Mouse (Mus musculus) heart, adult 2 months (tissue): Measurements from ENCODE around the gene Daxx.

ENCODE experiments used
- CTCF ChIP-seq: fragments of 200-600 bp; IDR thresholded peaks from 2 replicates; pipeline ENCODE4 v1.8.1; 2022; ENCODE audit warnings: antibody characterized with exemption, mild to moderate bottlenecking, moderate library complexity
- EP300 ChIP-seq: fragments of 200-500 bp; IDR thresholded peaks from 2 replicates; pipeline ENCODE4 v1.6.1; 2011; ENCODE audit warnings: low read depth, low read length, control low read depth; ENCODE audit not compliant: insufficient read depth
- POLR2A ChIP-seq: fragments of 200-500 bp; IDR thresholded peaks from 2 replicates; pipeline ENCODE4 v1.6.1; 2011; ENCODE audit warnings: mild to moderate bottlenecking, low read depth, low read length, control low read depth; ENCODE audit not compliant: insufficient read depth

DNA sequence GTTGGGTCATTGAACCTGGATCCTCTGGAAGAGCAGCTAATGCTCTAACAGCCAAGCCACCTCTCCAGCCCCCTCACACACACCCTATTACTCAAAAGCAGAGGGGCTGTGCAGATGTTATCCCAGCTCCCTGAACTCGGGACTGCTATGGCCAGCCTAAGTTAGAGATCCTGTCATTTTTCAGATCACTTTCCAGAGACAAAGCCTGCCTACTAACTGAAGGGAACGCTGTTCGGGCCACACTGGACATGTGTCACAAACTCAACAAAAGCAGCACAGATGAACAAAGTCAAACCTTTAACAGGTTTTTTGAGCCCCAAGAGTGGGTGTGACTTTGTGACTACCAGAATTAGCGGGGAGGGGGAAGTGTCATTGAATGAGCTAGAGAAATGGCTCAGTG is 43.7 kb downstream of the Daxx start:
- TF ChIP-seq POLR2A = no peak
- TF ChIP-seq EP300 = no peak
- TF ChIP-seq CTCF = no peak
